Mouse (Mus musculus) brain, embryonic 14.5 days (tissue): ENCODE measurements around the gene Gm12830.

ENCODE experiments used
- CTCF ChIP-seq: fragments of 200-500 bp; IDR thresholded peaks from 2 replicates; pipeline ENCODE4 v1.5.1; 2012; ENCODE audit warnings: inconsistent platforms, mild to moderate bottlenecking, moderate library complexity, borderline replicate concordance; ENCODE audit not compliant: insufficient read depth, insufficient read length; ENCODE audit errors: extremely low read depth
- POLR2A ChIP-seq: fragments of 200-500 bp; IDR thresholded peaks from 2 replicates; pipeline ENCODE4 v1.6.1; 2012; ENCODE audit warnings: mild to moderate bottlenecking, inconsistent platforms, borderline replicate concordance; ENCODE audit not compliant: poor library complexity, insufficient read depth, insufficient read length, severe bottlenecking; ENCODE audit errors: extremely low read depth

GRCm38 (mm10) chr4:114869765-114870490 is 48.4 kb downstream of the Gm12830 start:
- TF ChIP-seq CTCF (no peak), POLR2A (no peak)
